Mouse (Mus musculus): ENCODE data around the gene Slc35a1.

Gene Slc35a1

DNA sequence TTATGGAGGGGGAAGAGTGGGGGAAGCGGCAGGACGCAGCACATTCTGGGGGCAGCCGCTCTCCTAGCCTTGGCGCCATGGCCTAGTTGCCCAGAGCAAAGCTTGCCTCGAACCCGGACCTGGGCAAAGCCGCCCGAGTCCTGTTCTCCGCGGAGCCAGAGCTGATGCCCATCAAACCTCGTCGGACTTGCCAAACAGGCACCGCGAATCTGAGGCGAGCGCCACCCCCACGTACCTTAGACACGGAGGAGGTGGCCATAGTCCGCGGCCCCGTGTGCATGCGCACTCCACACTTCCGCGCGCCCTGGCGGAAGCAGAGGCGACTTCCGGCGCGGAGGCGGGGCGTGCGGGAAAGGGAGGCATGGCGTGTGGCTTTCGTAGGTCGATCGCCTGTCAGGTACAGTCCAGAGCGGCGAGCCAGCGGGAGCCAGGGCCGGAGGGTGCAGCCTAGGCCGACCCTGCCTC, 72.6 kb downstream of the Slc35a1 start, which contains the start of the genes Orc3 and Rars2:
Gene Orc3 (minus strand): TSS at position 315 of the 465 bp plus-strand sequence.
Gene Rars2 (plus strand): TSS at position 328 of the 465 bp plus-strand sequence.
- ChIA-PET POLR2A (interaction anchor here in 3 of 4 experiments (1.0 to 2.6 kb wide), 15 partner anchors 9 to 305 kb away, joined by 3 to 10 read pairs (median 4); no protein-coding TSS in a partner anchor), CTCF (no interaction called here)

DNA sequence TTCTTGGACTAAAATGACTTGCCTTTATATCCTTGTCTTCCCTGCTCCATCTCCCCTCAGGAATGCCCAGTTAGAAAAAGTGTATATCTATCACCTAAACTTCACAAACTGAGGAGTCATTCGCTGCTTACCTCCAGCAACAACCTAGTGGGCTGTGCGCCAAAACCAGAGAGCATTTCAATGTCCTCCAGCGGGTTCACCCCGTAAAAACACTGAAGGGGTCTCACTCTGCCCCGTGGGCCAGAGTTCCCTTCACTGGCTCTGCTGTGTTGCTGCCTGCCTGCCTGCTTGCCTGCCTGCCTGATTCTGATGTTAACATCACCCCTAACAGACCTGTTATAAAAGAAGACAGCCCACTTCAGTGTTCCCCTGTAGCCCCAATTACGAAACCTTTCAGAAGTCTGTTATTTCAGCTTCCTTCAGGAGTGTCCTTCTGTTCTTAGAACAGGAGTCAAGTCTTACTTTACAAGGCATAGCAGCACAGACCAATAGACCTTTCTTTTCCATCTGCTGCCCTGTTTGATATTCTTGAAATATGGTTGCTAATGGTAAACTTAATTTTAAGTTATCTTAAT, 73.6 kb downstream of the Slc35a1 start:
- POLR2A ChIA-PET: interaction anchor here in 2 of 4 experiments (0.6 to 2.5 kb wide), 4 partner anchors 41 to 81 kb away, joined by 3 to 10 read pairs (median 4); no protein-coding TSS in a partner anchor
- CTCF ChIA-PET: no interaction called here

All from embryonic stem cell, embryonic (primary cell).